Mouse (Mus musculus): ENCODE results near the gene Vmn2r11. TPM values are rescaled to one million over a fixed set of nuclear protein-coding genes. Genes with fewer than 3 reads are reported as not detected.
A peak's percentile ranks its signal among the peaks of the same experiment; 100 is the strongest.
"Not testable (repeated sequence)": the region's sequence is repeated elsewhere in the genome, so short reads cannot be mapped to it uniquely, and the experiment has no call there.

Gene Vmn2r11
- total and polyA plus RNA-seq, 3 experiments: not detected

- Histone ChIP-seq H3K4me2 (ENCODE audit: insufficient read depth, low read depth, poor library complexity, severe bottlenecking) (no peak overlapping the region), H3K27ac (ENCODE audit: insufficient read depth, low read depth) (no peak overlapping the region), H3K4me1 (ENCODE audit: control insufficient read depth in 1 of 2, insufficient read depth in 2 of 2) (no peaks in the 10 kb centered on the region), H3K9ac (ENCODE audit: insufficient read depth, low read depth) (no peak overlapping the region), H3K9me3 (replicated peaks; ENCODE audit: low read length) (no peaks in the 10 kb centered on the region), H3K36me3 (replicated peaks in 1 of 2; ENCODE audit: control insufficient read depth in 1 of 2, insufficient read depth in 1 of 2, low read length in 1 of 2) (no peaks in the 10 kb centered on the region), H3K79me2 (replicated peaks; ENCODE audit: control insufficient read depth, extremely low read depth, insufficient read depth, poor library complexity, severe bottlenecking) (no peaks in the 10 kb centered on the region), H3K4me3 (replicated peaks in 1 of 3; ENCODE audit: low read depth in 2 of 3, low read length in 2 of 3, poor library complexity in 1 of 3) (no peak overlapping the region), H3K27me3 (replicated peaks) (peaks cover 4% of the 10 kb centered on the region)
- TF ChIP-seq USF1 (IDR thresholded peaks at IDR 0.05; ENCODE audit: low read depth, low read length): no peak
- TF ChIP-seq E2F4 (IDR thresholded peaks at IDR 0.05; ENCODE audit: insufficient replicate concordance, low read depth, low read length): no peak
- no peak for TF ChIP-seq ZNF384 (IDR thresholded peaks at IDR 0.05; ENCODE audit: low read depth, low read length)
- TF ChIP-seq NELFE (IDR thresholded peaks at IDR 0.05; ENCODE audit: low read depth, low read length): no peak
- no peak for TF ChIP-seq TCF12 (IDR thresholded peaks at IDR 0.05; ENCODE audit: low read depth, low read length)
- TF ChIP-seq CHD2 (IDR thresholded peaks at IDR 0.05; ENCODE audit: low read length): no peak
- no peak for TF ChIP-seq MAFK (IDR thresholded peaks at IDR 0.05; ENCODE audit: insufficient replicate concordance, low read length)
- TF ChIP-seq KAT2A (IDR thresholded peaks at IDR 0.05; ENCODE audit: insufficient replicate concordance, low read length): no peak
- TF ChIP-seq NRF1 (IDR thresholded peaks at IDR 0.05; ENCODE audit: low read depth, low read length): no peak
- no peak for TF ChIP-seq POLR2A (IDR thresholded peaks at IDR 0.05; ENCODE audit: low read depth, low read length)
- no peak for TF ChIP-seq RCOR1 (conservative IDR thresholded peaks at IDR 0.05; ENCODE audit: low read depth, low read length)
- TF ChIP-seq SMC3 (IDR thresholded peaks at IDR 0.05; ENCODE audit: low read depth, low read length): no peak
- no peak for TF ChIP-seq SIN3A (IDR thresholded peaks at IDR 0.05; ENCODE audit: low read length)
- no peak for TF ChIP-seq UBTF (IDR thresholded peaks at IDR 0.05; ENCODE audit: low read depth, low read length)
- TF ChIP-seq BHLHE40 (IDR thresholded peaks at IDR 0.05; ENCODE audit: low read depth, low read length): no peak
- no peak for TF ChIP-seq HCFC1 (IDR thresholded peaks at IDR 0.05; ENCODE audit: low read depth, low read length)
- no peak for TF ChIP-seq ETS1 (conservative IDR thresholded peaks at IDR 0.05; ENCODE audit: low read depth, low read length)
- DNase-seq (ENCODE audit: extremely low read depth): no peak
- in situ Hi-C loops (cut with MboI; ENCODE audit: low pct_ligation_motif_present, low pct_unique_long_range_greater_than_20kb, low sequenced_read_pairs) (no loop called here), dilution Hi-C loops (cut with MboI; ENCODE audit: extremely low pct_ligation_motif_present, extremely low pct_unique_long_range_greater_than_20kb, low sequenced_read_pairs) (no loop called here)
Measured at GRCm38 (mm10) chr5:109055286-109055685, 4.1 kb downstream of the Vmn2r11 start.

GRCm38 (mm10) chr5:109032591-109032990 is 26.8 kb downstream of the Vmn2r11 start:
- DNase-seq (ENCODE audit: extremely low read depth): no peak
- Histone ChIP-seq H3K79me2 (replicated peaks; ENCODE audit: control insufficient read depth, extremely low read depth, insufficient read depth, poor library complexity, severe bottlenecking) (no peaks in the 10 kb centered on the region), H3K27me3 (replicated peaks) (peaks cover 2% of the 10 kb centered on the region), H3K9ac (ENCODE audit: insufficient read depth, low read depth) (no peak overlapping the region), H3K9me3 (replicated peaks; ENCODE audit: low read length) (no peaks in the 10 kb centered on the region), H3K36me3 (replicated peaks in 1 of 2; ENCODE audit: control insufficient read depth in 1 of 2, insufficient read depth in 1 of 2, low read length in 1 of 2) (no peaks in the 10 kb centered on the region), H3K27ac (ENCODE audit: insufficient read depth, low read depth) (no peak overlapping the region), H3K4me2 (ENCODE audit: insufficient read depth, low read depth, poor library complexity, severe bottlenecking) (no peak overlapping the region), H3K4me3 (replicated peaks in 1 of 3; ENCODE audit: low read depth in 2 of 3, low read length in 2 of 3, poor library complexity in 1 of 3) (no peak overlapping the region), H3K4me1 (ENCODE audit: control insufficient read depth in 1 of 2, insufficient read depth in 2 of 2) (no peaks in the 10 kb centered on the region)
- in situ Hi-C loops (cut with MboI; ENCODE audit: low pct_ligation_motif_present, low pct_unique_long_range_greater_than_20kb, low sequenced_read_pairs) (no loop called here), dilution Hi-C loops (cut with MboI; ENCODE audit: extremely low pct_ligation_motif_present, extremely low pct_unique_long_range_greater_than_20kb, low sequenced_read_pairs) (no loop called here)
- TF ChIP-seq RAD21 (IDR thresholded peaks at IDR 0.05; ENCODE audit: low read depth, low read length) (peak; percentile 10), IRF4 (IDR thresholded peaks at IDR 0.05; ENCODE audit: low read depth, low read length) (no peak), RCOR1 (conservative IDR thresholded peaks at IDR 0.05; ENCODE audit: low read depth, low read length) (no peak), CTCF (conservative IDR thresholded peaks at IDR 0.05 in 1 of 2, IDR thresholded peaks at IDR 0.05 in 1 of 2; ENCODE audit: low read depth in 2 of 2, low read length in 2 of 2) (peak in 1 of 2 experiments; percentile 25; a peak in 2 of 4 replicates), KAT2A (IDR thresholded peaks at IDR 0.05; ENCODE audit: insufficient replicate concordance, low read length) (no peak), JUND (conservative IDR thresholded peaks at IDR 0.05; ENCODE audit: low read depth, low read length) (no peak), ZNF384 (IDR thresholded peaks at IDR 0.05; ENCODE audit: low read depth, low read length) (no peak), MAFK (IDR thresholded peaks at IDR 0.05; ENCODE audit: insufficient replicate concordance, low read length) (no peak)

GRCm38 (mm10) chr5:109006427-109006826 is 52.9 kb downstream of the Vmn2r11 start, which contains the start of gene Vmn2r10:
TSS of gene Vmn2r10 (minus strand) at chr5:109006527.
- in situ Hi-C loops (cut with MboI; ENCODE audit: low pct_ligation_motif_present, low pct_unique_long_range_greater_than_20kb, low sequenced_read_pairs); H3K4me2 ChIP-seq (ENCODE audit: insufficient read depth, low read depth, poor library complexity, severe bottlenecking); H3K9me3 ChIP-seq (replicated peaks; ENCODE audit: low read length); H3K36me3 ChIP-seq (replicated peaks in 1 of 2; ENCODE audit: control insufficient read depth in 1 of 2, insufficient read depth in 1 of 2, low read length in 1 of 2); dilution Hi-C loops (cut with MboI; ENCODE audit: extremely low pct_ligation_motif_present, extremely low pct_unique_long_range_greater_than_20kb, low sequenced_read_pairs); H3K4me3 ChIP-seq (replicated peaks in 1 of 3; ENCODE audit: low read depth in 2 of 3, low read length in 2 of 3, poor library complexity in 1 of 3); H3K27me3 ChIP-seq (replicated peaks); DNase-seq (ENCODE audit: extremely low read depth); H3K9ac ChIP-seq (ENCODE audit: insufficient read depth, low read depth); H3K4me1 ChIP-seq (ENCODE audit: control insufficient read depth in 1 of 2, insufficient read depth in 2 of 2); H3K79me2 ChIP-seq (replicated peaks; ENCODE audit: control insufficient read depth, extremely low read depth, insufficient read depth, poor library complexity, severe bottlenecking); H3K27ac ChIP-seq (ENCODE audit: insufficient read depth, low read depth): not testable (repeated sequence)
